Mouse (Mus musculus): ENCODE results near the gene Ccdc65.

Ccdc65 gene

DNA sequence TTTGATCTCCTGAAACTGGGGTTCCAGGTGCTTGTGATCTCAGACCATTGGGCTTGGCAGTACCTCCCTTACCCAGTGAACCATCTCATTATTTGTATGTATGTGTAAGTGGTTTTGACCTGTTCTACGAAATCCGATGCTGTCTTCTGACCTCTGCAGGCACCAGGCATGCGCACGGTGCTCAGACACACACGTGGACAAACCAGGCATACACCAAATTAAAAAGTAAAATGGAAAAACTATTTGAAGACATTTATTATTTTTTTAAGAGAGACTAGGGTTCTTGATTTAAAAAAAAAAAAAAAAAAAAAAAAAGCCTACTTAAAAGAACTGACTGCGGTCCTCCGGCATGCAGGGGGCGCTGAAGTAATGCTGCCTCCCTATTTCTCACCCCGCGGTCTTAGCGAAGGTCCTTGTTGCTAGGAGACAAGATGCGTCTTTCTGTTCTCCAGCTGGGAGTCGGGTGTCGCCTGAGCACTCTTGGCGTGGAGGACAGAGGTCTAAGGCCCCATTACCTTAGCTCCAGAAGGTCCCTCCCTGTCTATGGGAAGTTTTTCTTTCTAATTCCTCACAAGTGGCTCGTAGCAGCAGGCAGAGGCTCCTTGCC, at the start of gene Ccdc65:
TSS of gene Ccdc65 (plus strand) at position 442 of the 607 bp plus-strand sequence.
- peak; percentile 91 to 93 for DNase-seq (ENCODE audit: low spot score in 2 of 2)

DNA sequence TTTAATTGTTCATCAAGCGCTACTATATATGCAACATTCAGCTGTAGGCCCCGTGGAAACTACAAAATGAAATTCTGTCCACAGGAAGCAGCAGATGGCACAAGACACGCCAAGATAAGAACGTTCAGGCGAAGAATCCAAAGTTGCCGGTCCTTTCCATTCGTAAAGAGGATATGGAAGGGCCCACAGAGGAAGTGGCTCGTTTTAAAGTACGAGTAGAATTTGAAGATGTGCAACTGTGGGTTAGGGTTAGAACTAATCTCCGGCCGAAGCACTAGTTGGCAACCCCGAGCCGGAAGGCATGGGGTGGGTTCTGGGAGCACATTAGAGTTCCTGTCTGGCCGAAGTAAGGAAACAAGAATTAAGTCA, 45.8 kb upstream of the Ccdc65 start:
- no peak for DNase-seq (ENCODE audit: low spot score in 2 of 2)

DNA sequence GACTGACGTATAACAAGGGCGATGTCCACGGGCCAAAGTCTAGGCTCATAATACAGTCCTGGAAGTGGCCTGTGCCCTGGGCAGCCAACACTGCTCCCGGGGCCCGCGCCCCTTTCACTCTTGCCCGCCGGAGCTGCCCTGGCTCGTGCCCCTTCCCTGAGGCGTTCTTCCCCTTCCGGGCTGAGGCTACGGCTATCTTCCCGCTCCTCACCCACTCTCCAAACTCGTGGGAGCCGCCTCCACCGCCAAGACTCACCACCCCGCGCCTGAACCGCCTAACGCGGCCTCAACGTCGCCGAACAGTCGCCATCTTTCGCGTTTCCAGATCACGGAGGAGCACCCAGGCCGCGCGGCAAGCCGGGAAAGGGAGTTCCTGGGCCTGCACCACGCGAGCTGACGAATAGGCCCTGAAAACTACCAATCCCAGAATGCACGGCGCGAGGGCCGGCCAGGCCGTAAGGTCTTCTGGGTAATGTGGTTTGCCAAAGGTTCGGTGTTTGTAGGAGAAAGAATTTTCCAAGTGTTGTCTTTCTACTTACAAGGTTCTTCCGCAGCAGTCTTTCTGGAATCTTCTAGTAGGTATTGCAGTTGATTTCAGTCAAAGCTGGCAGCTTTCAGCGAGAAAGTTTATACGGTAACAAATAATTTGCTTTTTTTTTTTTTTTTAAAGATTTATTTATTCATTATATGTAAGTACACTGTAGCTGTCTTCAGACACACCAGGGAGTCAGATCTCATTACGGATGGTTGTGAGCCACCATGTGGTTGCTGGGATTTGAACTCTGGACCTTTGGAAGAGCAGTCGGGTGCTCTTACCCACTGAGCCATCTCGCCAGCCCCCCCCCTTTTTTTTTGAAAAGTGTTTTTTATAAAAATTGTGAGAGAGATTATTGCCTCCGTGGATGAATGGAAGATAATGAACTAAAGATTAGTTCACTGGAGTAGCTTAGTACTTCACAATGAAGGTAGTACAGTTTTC, 45.2 kb upstream of the Ccdc65 start, which contains the start of gene Ddx23:
TSS of gene Ddx23 (minus strand) at position 328 of the 979 bp plus-strand sequence.
- peak; percentile 98 to 99 for DNase-seq (ENCODE audit: low spot score in 2 of 2)

DNA sequence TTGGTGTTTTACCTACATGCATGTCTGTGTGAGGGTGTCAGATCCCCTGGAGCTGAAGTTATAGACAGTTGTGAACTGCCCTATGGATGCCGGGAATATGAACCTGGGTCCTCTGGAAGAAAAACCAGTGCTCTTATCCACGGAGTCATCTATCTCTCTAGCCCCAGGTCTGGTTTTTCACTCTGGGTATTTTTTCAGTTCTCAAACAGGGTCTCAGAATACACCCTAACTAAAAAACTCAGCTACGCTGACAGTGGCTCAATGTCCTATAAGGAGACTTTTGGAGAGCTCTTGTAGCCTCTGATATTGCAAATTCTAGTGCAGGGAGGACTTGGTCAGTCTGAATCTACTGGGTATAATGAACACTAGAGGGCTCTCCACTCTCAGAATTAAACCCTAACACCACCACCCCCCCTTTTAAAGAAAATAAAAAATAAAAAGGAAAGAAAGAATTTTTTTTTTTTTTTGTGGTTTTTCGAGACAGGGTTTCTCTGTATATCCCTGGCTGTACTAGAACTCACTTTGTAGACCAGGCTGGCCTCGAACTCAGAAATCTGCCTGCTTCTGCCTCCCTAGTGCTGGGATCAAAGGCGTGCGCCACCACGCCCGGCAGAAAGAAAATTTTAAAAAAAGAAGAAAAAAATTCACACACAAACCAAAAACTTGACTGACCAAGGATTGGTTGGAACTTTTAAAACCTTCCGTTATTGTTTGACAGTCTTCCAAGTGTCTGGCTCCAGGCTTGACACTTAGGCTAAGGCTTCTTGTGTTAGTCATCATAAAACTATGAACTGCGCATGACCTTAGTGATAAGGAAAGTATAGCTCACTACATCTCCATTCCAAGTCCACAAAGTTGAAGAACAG, 43.7 kb upstream of the Ccdc65 start:
- no peak for DNase-seq (ENCODE audit: low spot score in 2 of 2)

DNA sequence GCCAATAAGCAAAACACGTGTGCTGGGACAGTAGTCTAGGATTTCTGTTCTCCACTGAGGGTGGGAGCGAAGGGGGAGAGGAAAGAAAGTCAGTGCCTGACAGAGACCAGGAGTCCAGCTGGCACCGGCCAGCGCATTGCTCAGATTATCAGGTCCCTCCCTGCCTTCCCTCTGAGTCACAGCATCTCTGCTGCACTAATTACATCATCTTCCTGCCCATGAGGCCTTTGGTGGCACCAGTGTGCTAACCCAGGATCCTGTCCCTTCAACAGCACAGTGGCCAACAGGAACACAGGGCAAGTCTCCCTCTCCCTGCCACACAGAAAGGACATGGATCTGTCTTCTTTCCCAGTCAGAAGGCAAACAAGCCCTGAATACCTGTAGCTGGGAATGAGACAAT, 35.4 kb upstream of the Ccdc65 start:
- no peak for DNase-seq (ENCODE audit: low spot score in 2 of 2)

DNA sequence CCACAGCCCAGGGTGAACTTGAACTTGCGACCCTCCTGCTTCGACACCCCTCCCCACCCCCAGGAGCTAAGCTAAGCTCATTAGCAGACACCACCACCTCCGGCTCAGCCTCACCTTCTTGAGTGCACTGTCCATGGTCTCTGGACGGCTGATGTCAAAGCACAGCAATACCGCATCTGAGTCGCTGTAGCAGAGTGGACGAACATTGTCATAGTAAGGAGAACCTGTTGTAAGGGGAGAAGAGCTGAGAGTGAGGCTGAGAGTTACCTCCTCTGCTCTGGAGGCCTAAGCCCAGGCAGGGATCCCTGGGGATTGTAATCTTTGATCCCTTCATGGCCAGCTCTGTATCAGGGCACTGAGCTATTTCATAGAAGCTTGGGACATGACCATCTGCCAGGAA, 34.3 kb upstream of the Ccdc65 start:
- no peak for DNase-seq (ENCODE audit: low spot score in 2 of 2)

DNA sequence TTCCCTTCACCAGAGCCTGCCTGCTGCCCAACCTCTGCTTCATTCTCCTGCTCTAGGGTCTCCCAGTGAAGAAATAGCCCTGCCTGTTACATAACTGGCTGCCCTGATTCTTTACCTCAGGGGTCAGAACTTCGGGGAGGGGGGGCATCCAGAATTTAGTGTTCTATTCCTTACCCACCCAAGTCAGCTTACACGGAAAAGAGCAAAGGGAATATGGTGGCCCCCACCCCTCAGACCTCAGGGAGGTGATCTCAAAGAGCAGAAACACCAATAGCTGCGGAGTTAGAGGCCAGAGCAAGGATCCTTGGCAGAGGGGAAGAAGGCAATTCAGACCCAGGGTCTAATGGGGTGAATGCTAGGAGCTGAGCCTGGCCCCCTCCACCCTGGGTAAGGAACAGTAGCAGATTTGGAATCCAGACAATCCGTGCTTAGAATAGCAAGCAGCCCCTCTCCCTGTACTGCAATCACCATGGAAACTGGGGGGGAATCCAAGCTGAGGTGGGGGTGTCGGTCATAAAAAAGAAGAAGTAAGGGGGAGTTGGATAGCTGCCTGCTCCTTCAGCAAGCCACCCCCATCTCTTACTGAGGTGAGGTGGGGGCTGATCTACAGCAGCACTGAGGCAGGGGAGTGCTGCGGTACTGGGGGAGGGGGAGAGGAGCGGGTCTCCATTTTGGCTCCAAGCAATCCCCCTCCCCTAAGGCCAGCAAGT, 33.6 kb upstream of the Ccdc65 start:
- DNase-seq (ENCODE audit: low spot score in 2 of 2), result peak in 1 of 2 experiments; percentile 30

DNA sequence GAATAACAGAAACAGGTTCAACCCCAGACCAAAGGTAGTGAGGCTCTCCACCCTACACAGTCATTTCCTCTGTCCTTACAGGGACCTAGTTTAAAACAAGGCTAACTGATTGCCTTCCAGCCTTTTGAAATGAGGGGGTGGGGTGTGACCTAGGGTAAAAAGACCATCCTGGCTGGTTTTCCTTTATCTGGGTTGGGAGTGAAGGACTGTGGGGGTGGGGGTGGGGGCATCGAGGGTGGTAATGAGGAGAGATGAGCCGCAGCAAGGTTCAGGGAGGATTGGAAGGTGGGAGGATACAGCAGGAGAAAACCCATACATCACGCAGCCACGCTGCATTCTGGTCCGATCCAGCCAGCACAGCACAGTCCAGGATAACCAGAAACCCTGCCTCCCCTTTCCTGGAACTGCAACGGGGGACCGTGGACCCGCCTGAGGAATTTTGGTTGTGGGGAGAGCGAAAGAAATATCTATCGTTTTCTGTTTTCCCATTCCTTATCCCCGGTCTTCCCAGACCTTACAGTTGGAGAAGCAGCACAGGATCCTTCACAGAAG, 32.9 kb upstream of the Ccdc65 start:
- peak; percentile 39 to 40 for DNase-seq (ENCODE audit: low spot score in 2 of 2)

DNA sequence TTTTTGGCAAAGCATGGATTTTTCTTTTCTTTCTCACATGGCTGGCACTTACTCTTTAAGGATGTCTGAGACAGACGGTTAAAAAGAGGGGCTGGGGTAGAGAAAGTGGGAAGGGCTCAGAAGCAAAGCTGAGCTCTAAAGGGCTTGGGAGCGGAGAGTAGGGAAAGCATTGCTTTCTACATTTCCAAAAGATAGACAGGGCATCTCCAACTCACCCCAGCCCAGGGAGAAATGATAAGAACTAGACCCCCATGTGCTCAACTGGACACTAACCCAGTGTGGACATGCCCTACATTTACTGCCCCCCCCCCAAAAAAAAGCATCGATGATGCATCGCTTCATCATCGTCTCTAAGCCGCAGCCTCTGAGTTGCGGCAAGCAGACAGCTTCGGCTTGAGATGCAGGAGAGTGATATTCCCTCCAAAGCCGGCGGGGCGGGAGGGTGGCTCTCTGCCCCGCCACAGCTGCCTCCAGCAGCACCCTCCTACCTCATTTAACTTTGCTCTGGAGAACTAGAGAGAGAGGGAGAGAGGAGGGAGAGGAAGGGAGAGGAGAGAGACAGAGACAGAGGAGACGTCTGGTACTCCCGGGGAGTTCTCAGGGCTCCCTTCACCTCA, 32.3 kb upstream of the Ccdc65 start:
- no peak for DNase-seq (ENCODE audit: low spot score in 2 of 2)

DNA sequence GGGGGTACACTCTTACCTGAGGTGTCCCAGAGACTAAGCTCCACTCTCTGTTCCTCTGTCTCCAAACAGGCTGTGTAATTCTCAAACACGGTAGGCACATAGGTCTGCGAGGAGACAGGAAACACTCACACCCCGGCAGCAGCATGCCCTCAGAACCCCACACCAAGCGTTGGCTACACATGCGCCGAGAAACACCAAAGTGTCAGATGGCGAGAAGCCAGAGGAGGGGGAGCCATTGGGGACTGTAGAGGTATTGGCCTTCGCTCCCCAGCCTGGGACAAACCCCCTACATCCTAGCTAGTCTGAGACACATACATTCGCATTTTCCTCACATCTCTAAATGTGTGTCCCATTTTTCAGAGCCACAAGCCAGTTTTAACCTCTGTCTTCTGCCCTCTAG, 31.5 kb upstream of the Ccdc65 start:
- DNase-seq (ENCODE audit: low spot score in 2 of 2), result no peak

DNA sequence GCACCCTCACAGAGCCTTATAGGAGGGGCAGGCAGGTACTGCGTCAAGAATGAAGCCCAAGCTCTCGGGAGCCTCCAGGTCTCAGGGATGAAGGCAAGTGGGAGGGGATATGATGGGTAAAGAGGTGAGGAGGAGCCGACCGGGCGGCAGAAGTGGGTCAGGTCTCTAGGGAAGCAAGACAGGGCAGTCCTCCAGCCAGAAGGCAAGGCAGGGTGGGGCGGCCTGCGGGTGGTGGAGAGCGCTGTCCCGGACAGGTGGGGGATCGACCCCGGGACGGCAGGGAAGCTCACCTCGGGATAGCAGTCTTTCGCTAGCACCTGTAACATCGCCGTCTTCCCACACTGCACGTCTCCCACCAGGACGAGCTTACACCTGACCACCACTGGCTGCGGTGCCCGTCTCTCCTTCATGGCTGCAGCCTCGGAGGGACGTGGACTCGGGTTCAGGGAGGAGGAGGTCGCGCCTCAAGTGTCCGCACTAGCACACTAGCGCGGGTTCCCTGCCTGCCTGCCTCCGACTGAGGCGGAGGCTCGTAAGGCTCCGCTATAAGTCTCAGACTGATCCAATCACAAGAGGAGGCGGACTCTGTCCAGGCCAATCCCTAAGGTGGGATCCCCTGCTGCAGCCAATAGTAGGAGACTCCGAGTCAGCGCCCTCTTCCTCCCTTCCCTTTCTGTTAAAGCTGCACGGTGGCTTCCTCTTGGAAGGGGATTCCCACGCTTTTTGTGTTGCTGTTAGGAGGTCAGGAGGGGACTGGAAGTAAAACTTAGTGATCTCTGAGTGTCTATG, 30.9 kb upstream of the Ccdc65 start, which contains the start of gene Rnd1:
TSS of gene Rnd1 (minus strand) at position 522 of the 789 bp plus-strand sequence.
- peak; percentile 84 to 89 for DNase-seq (ENCODE audit: low spot score in 2 of 2)

DNA sequence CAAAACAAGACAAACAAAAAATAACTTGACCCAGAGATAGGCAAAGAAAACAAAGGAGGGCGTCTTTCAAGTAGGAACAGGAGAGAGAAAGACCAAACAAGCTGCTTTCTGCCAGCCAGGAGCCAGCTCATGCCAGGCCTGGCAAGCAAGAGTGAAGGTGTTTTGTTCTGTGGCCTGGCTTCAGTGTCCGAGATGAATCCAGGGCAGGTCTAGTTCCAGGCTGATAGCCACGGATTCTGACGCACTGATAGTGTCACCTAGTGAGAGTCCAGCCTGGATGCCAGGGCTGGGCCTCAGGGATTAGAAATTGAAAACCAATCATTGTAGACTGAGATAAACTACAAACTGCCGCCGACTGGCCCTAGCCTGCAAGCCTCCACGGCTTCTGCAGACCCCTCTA, 30.0 kb upstream of the Ccdc65 start:
- no peak for DNase-seq (ENCODE audit: low spot score in 2 of 2)

DNA sequence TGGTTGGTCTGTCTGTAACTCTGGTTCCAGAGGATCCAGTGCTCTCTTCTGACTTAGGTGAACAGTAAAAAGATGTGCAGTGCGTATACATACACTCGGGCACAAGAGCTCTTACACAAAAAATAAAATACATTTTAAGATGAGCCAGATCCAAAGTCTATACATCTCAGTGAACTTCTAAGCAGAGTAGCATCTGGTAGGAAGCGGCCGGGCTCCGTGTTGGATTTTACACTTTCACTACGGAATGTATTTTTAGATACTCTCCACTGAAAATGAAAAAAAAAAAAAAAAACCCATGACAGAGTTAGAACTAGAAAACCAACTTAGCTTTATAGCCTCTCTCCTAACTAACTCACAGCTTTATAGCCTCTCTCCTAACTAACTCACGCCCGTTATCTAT, 27.3 kb upstream of the Ccdc65 start:
- DNase-seq (ENCODE audit: low spot score in 2 of 2), result peak in 1 of 2 experiments; percentile 35

DNA sequence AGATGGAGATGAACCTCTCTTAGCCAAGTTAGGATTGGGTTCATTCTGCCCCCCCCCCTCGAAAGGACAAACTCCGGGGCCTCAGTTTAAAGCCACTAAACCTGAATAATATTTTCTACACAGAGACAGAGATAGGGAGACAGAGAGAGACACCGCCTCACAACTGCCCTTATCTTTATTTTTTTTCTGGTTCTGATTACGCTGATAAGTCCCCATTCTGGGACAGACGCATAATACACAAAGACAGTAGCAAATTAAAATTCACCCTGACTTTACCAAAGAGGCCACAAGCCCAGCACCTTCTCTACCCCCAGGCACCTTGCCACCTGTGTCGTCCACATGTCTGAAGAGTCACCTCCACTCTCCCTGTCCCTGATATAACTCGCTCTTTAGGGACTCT, 26.4 kb upstream of the Ccdc65 start:
- DNase-seq (ENCODE audit: low spot score in 2 of 2), result no peak

DNA sequence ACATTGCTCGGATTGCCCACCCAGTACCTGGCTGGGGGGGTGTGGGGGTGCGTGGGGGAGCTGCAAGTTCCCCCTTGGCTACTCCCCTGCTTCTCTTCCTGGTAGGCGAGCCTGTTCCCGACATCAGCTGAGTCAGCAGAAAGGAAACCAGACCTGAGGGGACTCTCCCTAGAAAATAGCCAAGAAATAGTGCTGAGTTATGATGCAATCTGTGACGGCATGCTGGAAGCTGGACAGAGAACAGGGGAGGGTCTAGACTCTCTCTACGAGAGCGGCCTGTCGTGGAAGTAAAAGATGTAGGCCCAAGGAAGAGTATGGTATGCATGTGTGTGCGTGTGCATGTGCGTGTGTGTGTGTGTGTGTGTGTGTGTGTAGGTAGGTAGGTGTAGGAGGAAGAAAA, 24.8 kb upstream of the Ccdc65 start:
- DNase-seq (ENCODE audit: low spot score in 2 of 2), result no peak

DNA sequence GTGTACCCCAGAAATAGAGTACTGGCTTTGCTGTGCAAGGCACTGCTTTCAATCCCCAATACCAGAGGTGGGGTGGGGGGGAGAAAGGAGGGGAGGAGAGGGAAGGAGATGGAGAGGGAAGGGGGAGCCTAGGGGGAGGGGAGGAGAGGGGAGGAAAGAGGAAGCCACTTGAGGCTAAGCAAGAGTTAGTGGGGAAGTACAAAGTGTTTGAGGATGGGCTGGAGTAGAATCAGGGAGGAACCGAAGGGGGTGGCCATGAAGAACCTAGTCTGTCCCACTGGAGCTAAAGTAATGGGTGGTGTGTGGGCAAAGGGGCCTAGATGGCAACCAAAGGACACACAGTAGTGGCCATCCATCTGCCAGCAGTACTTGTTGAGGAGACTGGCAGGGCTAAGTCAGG, 24.3 kb upstream of the Ccdc65 start:
- DNase-seq (ENCODE audit: low spot score in 2 of 2), result no peak

DNA sequence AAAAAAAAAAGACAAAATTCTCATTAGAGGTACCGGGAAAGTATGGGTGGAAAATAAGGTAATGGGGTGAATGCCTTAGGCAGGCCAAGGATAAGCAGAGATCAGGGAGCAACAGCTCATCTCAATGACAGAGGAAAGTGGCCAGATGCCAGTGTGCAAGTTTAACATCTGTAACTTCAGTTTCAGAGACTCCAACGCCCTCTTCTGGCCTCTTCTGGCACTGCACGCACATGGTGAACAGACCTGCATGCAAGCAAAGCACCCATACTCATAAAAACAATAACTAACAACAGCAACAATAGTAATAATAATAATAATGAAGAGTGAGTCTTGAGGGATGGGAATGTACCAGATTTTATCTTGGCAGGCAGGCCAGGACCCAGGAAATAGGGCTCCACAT, 22.1 kb upstream of the Ccdc65 start:
- DNase-seq (ENCODE audit: low spot score in 2 of 2), result no peak

DNA sequence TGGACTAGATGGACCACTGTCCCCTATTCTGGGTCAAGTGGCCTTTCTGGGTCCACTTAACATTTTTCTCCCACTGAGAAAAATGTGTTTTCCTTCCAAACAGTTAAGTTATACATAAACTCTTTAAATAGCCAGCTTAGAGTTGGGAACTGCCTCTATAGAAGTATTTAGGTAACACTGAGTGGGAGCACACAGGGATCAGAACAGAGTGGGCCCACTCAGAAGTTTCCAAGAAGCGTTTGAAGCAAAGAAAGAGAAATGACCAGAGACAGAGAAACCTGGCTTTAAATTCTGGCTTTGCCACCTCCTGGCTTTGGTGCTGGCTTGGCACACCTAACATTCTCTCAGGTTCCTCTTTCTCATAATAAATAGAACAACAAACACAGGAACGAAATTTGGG, 18.3 kb upstream of the Ccdc65 start:
- peak in 1 of 2 experiments; percentile 32 for DNase-seq (ENCODE audit: low spot score in 2 of 2)

DNA sequence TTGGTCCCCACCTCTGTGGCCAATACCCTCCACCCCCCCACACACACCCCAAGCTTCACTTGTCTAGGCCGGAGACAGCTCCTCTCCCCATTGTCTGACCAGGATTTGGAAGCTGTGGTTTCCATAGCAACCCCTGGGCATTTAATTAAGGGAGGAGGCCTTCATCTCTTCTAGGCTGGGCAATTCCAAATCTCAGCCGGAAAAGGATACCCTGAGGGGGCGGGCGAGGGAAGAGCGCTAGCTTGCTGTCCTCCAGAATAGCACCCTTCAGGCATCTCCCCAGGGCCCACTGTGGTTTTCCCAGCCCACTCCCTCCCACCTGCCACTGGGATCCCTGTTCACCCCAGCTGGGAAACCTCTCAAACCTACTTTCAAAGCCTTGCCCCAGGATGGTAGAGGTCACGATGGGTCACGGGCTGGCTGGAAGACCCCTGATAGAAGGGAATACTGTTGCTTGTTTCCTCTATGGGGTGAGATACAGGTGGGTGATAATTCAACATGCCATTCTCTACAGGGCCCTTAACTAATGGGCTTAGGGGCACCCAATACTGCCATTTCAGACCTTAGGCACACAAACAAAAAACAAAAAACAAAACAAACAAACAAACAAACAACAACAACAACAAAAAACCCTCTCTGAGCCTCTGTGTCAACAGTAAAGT, 16.4 kb upstream of the Ccdc65 start:
- peak; percentile 49 to 58 for DNase-seq (ENCODE audit: low spot score in 2 of 2)
